Comparison of ENCODE assay signal across 22 mouse cellular contexts in genomic region chr14:32518543-32518942, GRCm38 (mm10). TPM values are rescaled to one million over a fixed set of nuclear protein-coding genes. Genes with fewer than 3 reads are reported as not detected.
A peak's percentile ranks its signal among the peaks of the same experiment; 100 is the strongest.
DNase-seq lines count a peak whose midpoint lies in the region; ATAC-seq and TF ChIP-seq lines count a peak whose summit lies in the region.
"Had no signal": no experiment of that assay in that cellular context is flagged by ENCODE, and none has a peak within 500 bp of the region (broad histone marks: within the 10 kb centered on the region; RNA-seq: fewer than 3 reads in every experiment).

No protein-coding gene starts in this region.

- TF ChIP-seq EP300 in CH12.LX (IDR thresholded peaks at IDR 0.05; ENCODE audit: low read length): peak; percentile 75

- H3K36me3 ChIP-seq in midbrain, embryonic 11.5 days (ENCODE audit: control insufficient read depth, insufficient read depth, low read length): peaks cover 18% of the 10 kb centered on the region
- peaks cover 63% of the 10 kb centered on the region for H3K36me3 ChIP-seq in midbrain, embryonic 13.5 days
- peaks cover 37 to 66% of the 10 kb centered on the region in 2 experiments for H3K36me3 ChIP-seq in CH12.LX (replicated peaks in 1 of 2; ENCODE audit: control insufficient read depth in 1 of 2, insufficient read depth in 1 of 2, low read length in 1 of 2)
- H3K36me3 ChIP-seq in hindbrain, embryonic 10.5 days: peaks cover 73% of the 10 kb centered on the region

- no peak overlapping the region for H3K4me3 ChIP-seq in midbrain, embryonic 11.5 days (ENCODE audit: low read depth, low read length)
- H3K4me3 ChIP-seq in midbrain, embryonic 13.5 days (replicated peaks): no peak overlapping the region
- no peak overlapping the region for H3K4me3 ChIP-seq in CH12.LX (replicated peaks in 1 of 3; ENCODE audit: low read depth in 2 of 3, low read length in 2 of 3, poor library complexity in 1 of 3)
- no peak overlapping the region for H3K4me3 ChIP-seq in hindbrain, embryonic 10.5 days

- H3K9me3 ChIP-seq in midbrain, embryonic 11.5 days (ENCODE audit: control insufficient read depth, low read length): no peaks in the 10 kb centered on the region
- H3K9me3 ChIP-seq in midbrain, embryonic 13.5 days: no peaks in the 10 kb centered on the region
- no peaks in the 10 kb centered on the region for H3K9me3 ChIP-seq in CH12.LX (replicated peaks; ENCODE audit: low read length)
- H3K9me3 ChIP-seq in hindbrain, embryonic 10.5 days: no peaks in the 10 kb centered on the region
- H3K9me3 ChIP-seq: G1E had no signal

- no peak for TF ChIP-seq POLR2A in CH12.LX (IDR thresholded peaks at IDR 0.05; ENCODE audit: low read depth, low read length)

- in situ Hi-C loops in CH12.LX (cut with MboI; ENCODE audit: low pct_ligation_motif_present, low pct_unique_long_range_greater_than_20kb, low sequenced_read_pairs): no loop called here

- no peak for TF ChIP-seq CTCF in CH12.LX (conservative IDR thresholded peaks at IDR 0.05 in 1 of 2, IDR thresholded peaks at IDR 0.05 in 1 of 2; ENCODE audit: low read depth in 2 of 2, low read length in 2 of 2)

- no peak for ATAC-seq in midbrain, embryonic 11.5 days (ENCODE audit: low FRiP score)
- no peak for ATAC-seq in midbrain, embryonic 13.5 days
- ATAC-seq: activated CD4-positive, CD25-positive, alpha-beta regulatory T cell, adult 4 months; CD4-positive, CD25-positive, alpha-beta regulatory T cell, adult 4 months; Patski had no signal

- H3K27me3 ChIP-seq in midbrain, embryonic 11.5 days (ENCODE audit: control insufficient read depth, insufficient read depth, low read length): no peaks in the 10 kb centered on the region
- H3K27me3 ChIP-seq in midbrain, embryonic 13.5 days: no peaks in the 10 kb centered on the region
- H3K27me3 ChIP-seq in CH12.LX (replicated peaks): no peaks in the 10 kb centered on the region
- no peaks in the 10 kb centered on the region for H3K27me3 ChIP-seq in hindbrain, embryonic 10.5 days (ENCODE audit: insufficient read depth, poor library complexity, severe bottlenecking)
- H3K27me3 ChIP-seq: Patski had no signal

- H3K4me1 ChIP-seq in midbrain, embryonic 11.5 days (ENCODE audit: control insufficient read depth, insufficient read depth, low read length): peaks cover 3% of the 10 kb centered on the region
- peaks cover 21% of the 10 kb centered on the region for H3K4me1 ChIP-seq in midbrain, embryonic 13.5 days (replicated peaks)
- H3K4me1 ChIP-seq in CH12.LX (ENCODE audit: control insufficient read depth in 1 of 2, insufficient read depth in 2 of 2): peaks cover 15 to 90% of the 10 kb centered on the region in 2 experiments
- peaks cover 13% of the 10 kb centered on the region for H3K4me1 ChIP-seq in hindbrain, embryonic 10.5 days (replicated peaks)

- no peak overlapping the region for H3K9ac ChIP-seq in midbrain, embryonic 11.5 days (ENCODE audit: low read length)
- H3K9ac ChIP-seq in midbrain, embryonic 13.5 days (replicated peaks): no peak overlapping the region
- no peak overlapping the region for H3K9ac ChIP-seq in CH12.LX (ENCODE audit: insufficient read depth, low read depth)

- no peak overlapping the region for H3K27ac ChIP-seq in midbrain, embryonic 11.5 days (ENCODE audit: low read depth, low read length)
- H3K27ac ChIP-seq in midbrain, embryonic 13.5 days: no peak overlapping the region
- H3K27ac ChIP-seq in CH12.LX (ENCODE audit: insufficient read depth, low read depth): no peak overlapping the region
- no peak overlapping the region for H3K27ac ChIP-seq in hindbrain, embryonic 10.5 days

- WGBS in midbrain, embryonic 11.5 days: 98% methylated on average over 2 of the region's 2 CpGs
- WGBS in midbrain, embryonic 13.5 days: 98% methylated on average over 2 of the region's 2 CpGs
- 98% methylated on average over 2 of the region's 2 CpGs for WGBS in hindbrain, embryonic 10.5 days

- dilution Hi-C loops in CH12.LX (cut with MboI; ENCODE audit: extremely low pct_ligation_motif_present, extremely low pct_unique_long_range_greater_than_20kb, low sequenced_read_pairs): no loop called here

- H3K4me2 ChIP-seq in midbrain, embryonic 11.5 days: no peak overlapping the region
- H3K4me2 ChIP-seq in midbrain, embryonic 13.5 days (replicated peaks): no peak overlapping the region
- no peak overlapping the region for H3K4me2 ChIP-seq in CH12.LX (ENCODE audit: insufficient read depth, low read depth, poor library complexity, severe bottlenecking)

- no peaks in the 10 kb centered on the region; the same call in 1 of the 2 replicates for H3K79me2 ChIP-seq in CH12.LX (replicated peaks; ENCODE audit: control insufficient read depth, extremely low read depth, insufficient read depth, poor library complexity, severe bottlenecking)

- DNase-seq in midbrain, embryonic 11.5 days (ENCODE audit: low spot score, missing footprints): peak; percentile 26
- no peak for DNase-seq in CH12.LX (ENCODE audit: extremely low read depth)
- DNase-seq in hindbrain, embryonic 10.5 days (ENCODE audit: low spot score): no peak
- DNase-seq: adrenal gland, adult 2 months; adrenal gland, adult 8-10 months; adrenal gland, postnatal 10 days; adrenal gland, postnatal 14 days; adrenal gland, postnatal 25 days; adrenal gland, postnatal 36 days; B cell, adult 2 months; cerebellum, adult 11 months; cerebellum, adult 11-12 months; cerebellum, adult 18-20 months; cerebellum, adult 2 months had no signal

- TF ChIP-seq RAD21 in CH12.LX (IDR thresholded peaks at IDR 0.05; ENCODE audit: low read depth, low read length): no peak

TF ChIP-seq in CH12.LX, 34 proteins besides CTCF, POLR2A, EP300 and RAD21:
- TF ChIP-seq MAFK (IDR thresholded peaks at IDR 0.05; ENCODE audit: insufficient replicate concordance, low read length) (peak; percentile 59; the same call in 1 of the 2 replicates), MEF2A (IDR thresholded peaks at IDR 0.05; ENCODE audit: borderline replicate concordance, low read depth, low read length) (peak; percentile 46; the same call in 1 of the 2 replicates), JUND (conservative IDR thresholded peaks at IDR 0.05; ENCODE audit: low read depth, low read length) (peak; percentile 92), NELFE (IDR thresholded peaks at IDR 0.05; ENCODE audit: low read depth, low read length) (no peak), ETS1 (conservative IDR thresholded peaks at IDR 0.05; ENCODE audit: low read depth, low read length) (peak; percentile 50; the same call in 1 of the 2 replicates), JUN (IDR thresholded peaks at IDR 0.05; ENCODE audit: insufficient read depth, low read depth, low read length) (peak; percentile 50), SIN3A (IDR thresholded peaks at IDR 0.05; ENCODE audit: low read length) (no peak), MYC (IDR thresholded peaks at IDR 0.05; ENCODE audit: low read depth, low read length) (no peak), E2F4 (IDR thresholded peaks at IDR 0.05; ENCODE audit: insufficient replicate concordance, low read depth, low read length) (no peak), GABPA (IDR thresholded peaks at IDR 0.05; ENCODE audit: insufficient replicate concordance, low read depth, low read length) (no peak), USF2 (conservative IDR thresholded peaks at IDR 0.05; ENCODE audit: low read depth, low read length) (no peak), IRF4 (IDR thresholded peaks at IDR 0.05; ENCODE audit: low read depth, low read length) (peak; percentile 89), BHLHE40 (IDR thresholded peaks at IDR 0.05; ENCODE audit: low read depth, low read length) (0 out of 2 replicates have a peak, but pooled peaks have one; percentile 22), ZC3H11A (IDR thresholded peaks at IDR 0.05; ENCODE audit: low read depth, low read length) (no peak), ZNF384 (IDR thresholded peaks at IDR 0.05; ENCODE audit: low read depth, low read length) (peak; percentile 84), MAZ (IDR thresholded peaks at IDR 0.05; ENCODE audit: low read depth, low read length) (no peak)

RNA-seq across cellular contexts. Expression of gene Ercc6, which starts 5.2 kb away (rescaled TPM):
- polyA plus RNA-seq in midbrain, embryonic 11.5 days (2014; fragmentation: Nextera tagmentation; extraction: Ambion mirVana): 29.3 and 30.1 TPM in 2 replicates
- polyA plus RNA-seq in midbrain, embryonic 13.5 days (2015; fragmentation: Nextera tagmentation; extraction: Ambion mirVana): 32.4 and 33.8 TPM in 2 replicates
- total RNA-seq in CH12.LX (2012; rRNA removed) (10.7 and 11.3 TPM in 2 replicates), CH12.LX (2014; rRNA removed) (15.3 and 15.8 TPM in 2 replicates)
- polyA plus RNA-seq in CH12.LX (2012; ENCODE audit: insufficient read length, low read depth): 15.1 and 16.7 TPM in 2 replicates
- 28.9 and 30.4 TPM in 2 replicates for polyA plus RNA-seq in hindbrain, embryonic 10.5 days (2016; fragmentation: Nextera tagmentation; extraction: Ambion mirVana)

RNA-seq across cellular contexts. Expression of gene Chat, which starts 52.8 kb away (rescaled TPM):
- polyA plus RNA-seq in midbrain, embryonic 11.5 days (2014; fragmentation: Nextera tagmentation; extraction: Ambion mirVana): 0.11 TPM in 1 of 2 replicates, not detected in the other
- polyA plus RNA-seq in midbrain, embryonic 13.5 days (2015; fragmentation: Nextera tagmentation; extraction: Ambion mirVana): 0.40 and 0.44 TPM in 2 replicates
- total RNA-seq in CH12.LX (2012; rRNA removed): not detected in 2 replicates
- total RNA-seq in CH12.LX (2014; rRNA removed): not detected in 2 replicates
- not detected in 2 replicates for polyA plus RNA-seq in CH12.LX (2012; ENCODE audit: insufficient read length, low read depth)
- polyA plus RNA-seq in hindbrain, embryonic 10.5 days (2016; fragmentation: Nextera tagmentation; extraction: Ambion mirVana): 0.19 and 1.1 TPM in 2 replicates
- total RNA-seq: adrenal gland, adult 18-20 months; adrenal gland, adult 2 months; adrenal gland, adult 8-10 months; adrenal gland, postnatal 10 days; adrenal gland, postnatal 14 days; adrenal gland, postnatal 25 days; adrenal gland, postnatal 36 days; MEL had no signal
- polyA plus RNA-seq: activated CD4-positive, CD25-positive, alpha-beta regulatory T cell, adult 4 months; adrenal gland, adult 2 months; C2C12; CD4-positive, CD25-positive, alpha-beta regulatory T cell, adult 4 months; G1E; Patski had no signal

RNA-seq across cellular contexts. Expression of gene Slc18a3, which starts 53.9 kb away (rescaled TPM):
- 0.19 and 0.59 TPM in 2 replicates for polyA plus RNA-seq in midbrain, embryonic 11.5 days (2014; fragmentation: Nextera tagmentation; extraction: Ambion mirVana)
- polyA plus RNA-seq in midbrain, embryonic 13.5 days (2015; fragmentation: Nextera tagmentation; extraction: Ambion mirVana): 1.4 and 1.5 TPM in 2 replicates
- total RNA-seq in CH12.LX (2012; rRNA removed): not detected in 2 replicates
- not detected in 2 replicates for total RNA-seq in CH12.LX (2014; rRNA removed)
- not detected in 2 replicates for polyA plus RNA-seq in CH12.LX (2012; ENCODE audit: insufficient read length, low read depth)
- polyA plus RNA-seq in hindbrain, embryonic 10.5 days (2016; fragmentation: Nextera tagmentation; extraction: Ambion mirVana): 2.8 and 12.0 TPM in 2 replicates
- total RNA-seq: adrenal gland, adult 18-20 months; adrenal gland, adult 2 months; adrenal gland, adult 8-10 months; adrenal gland, postnatal 14 days; adrenal gland, postnatal 25 days; adrenal gland, postnatal 36 days; G1E; MEL had no signal
- polyA plus RNA-seq: activated CD4-positive, CD25-positive, alpha-beta regulatory T cell, adult 4 months; C2C12; CD4-positive, CD25-positive, alpha-beta regulatory T cell, adult 4 months; G1E; Patski had no signal
